Mouse (Mus musculus) C2C12 (cell line): ENCODE data around the gene Wdr45b. TPM values are rescaled to one million over a fixed set of nuclear protein-coding genes. Genes with fewer than 3 reads are reported as not detected.
"Not testable (repeated sequence)": the region's sequence is repeated elsewhere in the genome, so short reads cannot be mapped to it uniquely, and the experiment has no call there.

ENCODE experiments used
- H3K27me3 ChIP-seq: one replicate; pipeline ENCODE4 v1.6.1; 2011; ENCODE audit not compliant: control insufficient read depth, insufficient read depth, insufficient read length
- H3K36me3 ChIP-seq: one replicate; pipeline ENCODE4 v1.6.1; 2011; ENCODE audit not compliant: control insufficient read depth, insufficient read depth
- H3K4me3 ChIP-seq: one replicate; pipeline ENCODE4 v1.5.1; 2011; ENCODE audit warnings: mild to moderate bottlenecking, control low read depth; ENCODE audit not compliant: poor library complexity, insufficient read depth, severe bottlenecking
- H3K79me2 ChIP-seq: one replicate; pipeline ENCODE4 v1.6.1; 2011; ENCODE audit not compliant: control insufficient read depth, insufficient read depth
- H3K79me3 ChIP-seq: one replicate; pipeline ENCODE4 v1.6.1; 2011; ENCODE audit warnings: low read depth, control low read depth
- H3ac ChIP-seq: one replicate; pipeline ENCODE3; 2011; ENCODE audit warnings: low read depth; ENCODE audit not compliant: control insufficient read depth, insufficient read length
- CEBPB ChIP-seq: IDR thresholded peaks from one replicate; pipeline ENCODE4 v1.6.1; 2011; ENCODE audit warnings: low read depth, mild to moderate bottlenecking, control low read depth, moderate library complexity
- CTCF ChIP-seq: IDR thresholded peaks from one replicate; pipeline ENCODE4 v1.5.1; 2011; ENCODE audit not compliant: control insufficient read depth, insufficient read depth, insufficient read length
- FOSL1 ChIP-seq: IDR thresholded peaks from one replicate; pipeline ENCODE4 v1.8.0; 2011; ENCODE audit warnings: mild to moderate bottlenecking, low read length; ENCODE audit not compliant: poor library complexity, insufficient read depth, severe bottlenecking
- MAX ChIP-seq: IDR thresholded peaks from one replicate; pipeline ENCODE4 v1.6.1; 2011; ENCODE audit warnings: mild to moderate bottlenecking, control low read depth
- MYOD1 ChIP-seq: IDR thresholded peaks from one replicate; pipeline ENCODE4 v1.6.1; 2011; ENCODE audit warnings: low read depth; ENCODE audit not compliant: control insufficient read depth, insufficient read length
- MYOG ChIP-seq: IDR thresholded peaks from one replicate; pipeline ENCODE4 v1.6.1; 2011; ENCODE audit not compliant: control insufficient read depth, insufficient read length; ENCODE audit errors: extremely low read depth
- USF1 ChIP-seq: IDR thresholded peaks from one replicate; pipeline ENCODE4 v1.6.1; 2011; ENCODE audit warnings: low read depth, mild to moderate bottlenecking, control low read depth, moderate library complexity
- polyA plus RNA-seq: library from polyadenylated mRNA; unstranded; fragments of >200 nt; fragmentation: generic; extraction: Trizol; gene quantifications from one replicate; pipeline ENCODE4 v1.2.1, GENCODE M21; 2012; ENCODE audit warnings: missing spikeins

The Wdr45b gene
- polyA plus RNA-seq, 1 experiment = 60.9 TPM

DNA sequence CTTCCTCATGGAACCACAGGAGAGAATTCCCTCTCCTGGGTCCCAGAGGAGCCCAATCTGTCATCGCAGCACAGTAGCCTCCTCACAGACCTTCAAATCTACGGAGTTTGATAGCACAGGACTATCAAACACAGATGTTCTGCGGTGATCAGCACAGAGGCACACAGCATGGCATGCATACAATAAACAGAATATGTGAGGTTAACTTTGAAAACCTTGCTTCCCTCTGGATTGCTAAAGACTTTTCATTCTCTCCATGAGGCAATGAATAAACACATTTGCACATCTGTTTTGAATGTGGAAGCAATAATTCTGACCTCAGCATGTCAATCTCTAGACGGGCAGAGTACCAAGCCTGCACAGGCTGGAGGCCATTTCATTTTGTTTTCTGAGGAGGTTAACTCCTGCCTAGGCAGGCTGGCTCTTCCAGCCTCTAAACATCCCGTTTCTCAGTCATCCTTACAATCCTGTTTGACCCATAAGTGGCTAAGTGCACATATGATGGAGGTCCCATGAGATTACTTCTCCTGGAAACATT is 13.0 kb upstream of the Wdr45b start:
- H3K79me3 ChIP-seq = no peaks in the 10 kb centered on the region

DNA sequence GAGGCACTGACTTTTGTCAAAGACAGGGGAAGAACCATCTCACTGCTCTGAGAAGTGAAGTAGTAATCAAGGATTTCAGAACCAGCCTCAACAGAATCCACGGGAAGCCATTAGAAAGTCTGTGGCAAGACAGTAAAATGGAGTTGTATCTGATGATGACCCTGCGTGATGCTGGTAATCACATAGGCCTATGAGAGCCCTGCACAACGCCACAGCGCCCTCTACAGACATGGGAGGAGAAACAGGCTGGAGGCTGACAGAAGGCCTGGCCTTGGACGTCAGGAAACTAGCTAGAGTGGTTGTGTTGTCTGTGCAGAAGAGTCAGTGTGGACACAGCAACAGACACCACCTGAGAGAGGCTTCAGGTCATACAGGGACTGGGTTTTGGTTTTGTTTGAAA is 8.0 kb upstream of the Wdr45b start:
- Histone ChIP-seq H3ac (no peak overlapping the region), H3K27me3 (no peaks in the 10 kb centered on the region), H3K4me3 (no peak overlapping the region), H3K36me3 (no peaks in the 10 kb centered on the region), H3K79me2 (no peaks in the 10 kb centered on the region), H3K79me3 (no peaks in the 10 kb centered on the region)
- TF ChIP-seq MYOG = no peak
- no peak for TF ChIP-seq CTCF
- TF ChIP-seq USF1 = no peak
- TF ChIP-seq FOSL1 = no peak
- no peak for TF ChIP-seq MYOD1
- no peak for TF ChIP-seq MAX
- TF ChIP-seq CEBPB = no peak

More for the DNA sequence above, 13.0 kb upstream of the Wdr45b start:
- no peaks in the 10 kb centered on the region for H3K36me3 ChIP-seq
- TF ChIP-seq CEBPB (no peak), FOSL1 (no peak), MYOG (no peak), CTCF (no peak), MYOD1 (no peak), USF1 (no peak), MAX (no peak)
- no peaks in the 10 kb centered on the region for H3K27me3 ChIP-seq
- no peak overlapping the region for H3K4me3 ChIP-seq
- H3K79me2 ChIP-seq = no peaks in the 10 kb centered on the region
- no peak overlapping the region for H3ac ChIP-seq

DNA sequence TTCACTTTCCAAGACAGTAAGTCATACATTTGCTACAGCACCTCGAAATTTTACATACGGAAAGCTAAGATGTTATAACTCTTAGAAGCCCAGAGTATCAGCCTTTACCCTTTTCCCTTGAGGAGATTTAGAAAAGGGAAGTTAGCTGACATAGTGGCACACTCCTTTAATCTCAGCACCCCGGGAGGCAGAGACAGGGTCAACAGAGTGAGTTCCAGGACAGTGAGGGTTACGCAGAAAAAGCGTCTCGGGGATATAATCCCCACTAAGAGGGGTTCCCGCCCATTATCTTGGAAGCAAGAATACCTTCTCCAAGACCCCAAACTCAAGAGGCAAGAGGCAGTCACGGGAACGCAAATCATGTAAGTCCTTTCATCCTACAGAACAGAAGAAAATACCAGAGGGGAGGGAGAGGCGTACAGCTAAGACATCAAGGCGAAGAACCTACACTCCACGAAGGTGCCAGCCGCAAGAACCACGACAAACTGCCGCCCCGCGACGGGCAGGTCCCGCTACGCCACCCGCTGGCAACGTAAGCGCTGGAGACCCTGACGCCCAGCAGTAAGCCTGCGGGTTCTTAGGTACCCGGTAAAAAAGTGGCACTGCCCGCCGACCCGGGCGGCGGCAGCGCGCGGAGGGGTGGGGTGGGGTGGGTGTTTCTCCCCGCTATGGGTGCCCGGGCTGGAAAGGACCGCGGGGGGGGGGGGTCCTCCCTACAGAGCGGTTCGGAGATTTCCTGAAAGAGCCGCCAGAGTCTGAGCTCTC is 737 bp downstream of the Wdr45b start:
- Histone ChIP-seq H3K79me3 (peaks cover 51% of the 10 kb centered on the region), H3K79me2 (peaks cover 58% of the 10 kb centered on the region), H3K36me3 (peaks cover 12% of the 10 kb centered on the region), H3K27me3 (no peaks in the 10 kb centered on the region), H3ac (peak overlapping the region; percentile 99), H3K4me3 (peak overlapping the region; percentile 97)
- peak; percentile 28 for TF ChIP-seq CTCF
- TF ChIP-seq CEBPB = no peak
- TF ChIP-seq FOSL1 = no peak
- no peak for TF ChIP-seq USF1
- TF ChIP-seq MAX = no peak

DNA sequence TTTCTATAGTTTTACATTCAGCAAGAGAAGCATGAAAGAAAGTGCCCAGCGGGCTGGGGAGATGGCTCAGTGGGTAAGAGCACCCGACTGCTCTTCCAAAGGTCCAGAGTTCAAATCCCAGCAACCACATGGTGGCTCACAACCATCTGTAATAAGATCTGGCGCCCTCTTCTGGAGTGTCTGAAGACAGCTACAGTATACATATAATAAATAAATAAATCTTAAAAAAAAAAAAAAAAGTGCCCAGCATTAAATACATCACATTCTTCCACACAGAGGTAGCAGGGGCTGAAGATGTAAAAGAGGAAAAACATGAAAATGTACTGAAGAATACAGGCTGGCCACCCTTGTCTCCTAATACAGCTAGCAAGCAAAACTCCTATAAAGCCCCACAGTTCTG is 5.5 kb downstream of the Wdr45b start:
- H3K36me3 ChIP-seq = peaks cover 26% of the 10 kb centered on the region
- not testable (repeated sequence) for H3K27me3 ChIP-seq

DNA sequence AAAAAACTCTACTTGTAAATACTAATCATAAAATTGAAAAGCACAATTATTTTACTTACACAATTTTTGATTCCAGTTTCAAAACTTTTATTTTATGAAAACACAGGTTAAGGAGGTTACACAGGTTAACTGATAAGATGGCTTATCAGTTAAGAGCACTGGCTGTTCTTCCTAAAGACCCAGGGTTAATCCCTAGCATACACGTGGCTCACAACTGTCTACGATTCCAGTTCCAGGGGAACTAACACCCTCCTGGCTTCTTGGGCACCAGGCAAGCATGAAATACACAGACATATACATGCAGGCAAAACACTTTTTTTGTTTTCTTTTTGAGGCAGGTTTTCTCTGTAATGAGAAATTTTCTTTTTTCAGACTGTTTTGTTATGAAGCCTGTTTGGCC is 6.1 kb downstream of the Wdr45b start:
- no peak overlapping the region for H3ac ChIP-seq
- peaks cover 26% of the 10 kb centered on the region for H3K36me3 ChIP-seq
- H3K79me2 ChIP-seq = peaks cover 100% of the 10 kb centered on the region
- H3K4me3 ChIP-seq = no peak overlapping the region
- no peak for TF ChIP-seq FOSL1
- no peaks in the 10 kb centered on the region for H3K27me3 ChIP-seq
- H3K79me3 ChIP-seq = peaks cover 63% of the 10 kb centered on the region

More for the DNA sequence above, 5.5 kb downstream of the Wdr45b start:
- H3ac ChIP-seq, H3K4me3 ChIP-seq: not testable (repeated sequence)
- Histone ChIP-seq H3K79me2 (peaks cover 100% of the 10 kb centered on the region), H3K79me3 (peaks cover 67% of the 10 kb centered on the region)

DNA sequence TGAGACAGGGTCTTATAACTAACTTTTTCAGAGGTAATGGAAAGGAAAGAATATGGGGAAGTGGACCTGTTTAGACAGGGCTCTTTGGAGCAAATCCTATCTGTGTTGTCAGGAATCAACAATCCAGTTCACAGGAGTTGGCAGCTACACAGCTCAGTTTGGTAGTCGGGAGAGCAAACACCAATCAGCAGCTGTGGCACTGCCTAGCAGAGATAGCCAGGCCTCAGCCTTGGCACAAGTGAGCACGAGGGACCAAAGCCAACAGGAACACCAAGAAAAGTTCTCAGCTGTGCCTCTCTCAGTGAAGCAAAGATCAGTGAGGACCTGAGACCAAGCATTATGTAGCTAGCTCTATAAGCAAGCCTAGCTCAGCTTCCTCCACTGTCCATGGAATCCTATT is 7.2 kb downstream of the Wdr45b start:
- H3K36me3 ChIP-seq = peaks cover 26% of the 10 kb centered on the region
- H3K27me3 ChIP-seq = no peaks in the 10 kb centered on the region
- H3K4me3 ChIP-seq = no peak overlapping the region
- peaks cover 100% of the 10 kb centered on the region for H3K79me2 ChIP-seq
- H3K79me3 ChIP-seq = peaks cover 58% of the 10 kb centered on the region
- TF ChIP-seq MYOG (no peak), MAX (no peak), FOSL1 (no peak), CEBPB (no peak), MYOD1 (no peak), USF1 (no peak), CTCF (no peak)
- no peak overlapping the region for H3ac ChIP-seq

DNA sequence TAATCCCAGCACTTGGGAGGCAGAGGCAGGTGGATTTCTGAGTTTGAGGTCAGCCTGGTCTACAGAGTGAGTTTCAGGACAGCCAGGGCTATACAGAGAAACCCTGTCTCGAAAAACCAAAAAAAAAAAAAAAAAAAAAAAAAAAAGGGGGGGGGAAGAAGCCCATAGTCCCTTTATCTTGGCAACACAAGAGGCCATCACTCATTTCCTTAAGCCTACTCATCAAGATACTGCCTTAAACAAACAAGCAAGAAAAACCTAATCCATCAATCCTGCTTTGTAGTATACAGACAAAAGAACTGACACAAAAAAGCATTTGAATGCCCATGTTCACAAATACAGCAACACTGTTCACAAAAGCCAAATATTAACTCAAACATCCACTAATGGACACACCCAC is 11.8 kb downstream of the Wdr45b start:
- Histone ChIP-seq H3K79me2 (peaks cover 84% of the 10 kb centered on the region), H3K79me3 (peaks cover 25% of the 10 kb centered on the region), H3K36me3 (peaks cover 32% of the 10 kb centered on the region)
- H3K4me3 ChIP-seq, H3ac ChIP-seq, H3K27me3 ChIP-seq: not testable (repeated sequence)
